Mouse (Mus musculus) erythroblast, embryonic 14.5 days (primary cell): ENCODE results near the gene Ubr3. TPM values are rescaled to one million over a fixed set of nuclear protein-coding genes. Genes with fewer than 3 reads are reported as not detected.
A peak's percentile ranks its signal among the peaks of the same experiment; 100 is the strongest.

Source experiments
- H3K27me3 ChIP-seq: 2 replicates; pipeline ENCODE4 v1.6.1; 2012; ENCODE audit warnings: inconsistent platforms; ENCODE audit not compliant: control insufficient read depth
- H3K36me3 ChIP-seq: 2 replicates; pipeline ENCODE4 v1.6.1; 2012; ENCODE audit warnings: mild to moderate bottlenecking, inconsistent platforms; ENCODE audit not compliant: control insufficient read depth
- H3K4me1 ChIP-seq: 2 replicates; pipeline ENCODE4 v1.6.1; 2012; ENCODE audit warnings: inconsistent platforms; ENCODE audit not compliant: control insufficient read depth
- H3K4me3 ChIP-seq: replicated peaks from 2 replicates; pipeline ENCODE3; 2012; ENCODE audit warnings: moderate library complexity, mild to moderate bottlenecking, inconsistent platforms
- H3K9me3 ChIP-seq: 2 replicates; pipeline ENCODE4 v1.6.1; 2012; ENCODE audit warnings: low read length, inconsistent platforms, mixed read lengths; ENCODE audit not compliant: control insufficient read depth
- GATA1 ChIP-seq: IDR thresholded peaks from 2 replicates; pipeline ENCODE4 v1.6.1; 2012; ENCODE audit warnings: low read length, inconsistent platforms, mixed read lengths
- TAL1 ChIP-seq: IDR thresholded peaks from 3 replicates; pipeline ENCODE4 v1.6.1; 2012; ENCODE audit warnings: low read length, inconsistent platforms, mixed read lengths
- polyA plus RNA-seq: library from polyadenylated mRNA; stranded (reverse); fragments of >175 nt; gene quantifications from 2 replicates; pipeline ENCODE4 v1.2.3, GENCODE M21; 2012

The Ubr3 gene
- polyA plus RNA-seq, 1 experiment: 0.43 TPM

GRCm38 (mm10) chr2:69884581-69884980, 12.5 kb upstream of the Ubr3 start:
- TF ChIP-seq GATA1 (no peak), TAL1 (no peak)
- Histone ChIP-seq H3K27me3 (no peaks in the 10 kb centered on the region), H3K9me3 (no peaks in the 10 kb centered on the region), H3K36me3 (peaks cover 9% of the 10 kb centered on the region), H3K4me1 (peaks cover 20% of the 10 kb centered on the region), H3K4me3 (peak overlapping the region; percentile 89)

GRCm38 (mm10) chr2:69885050-69885449, 12.0 kb upstream of the Ubr3 start:
- TF ChIP-seq GATA1: no peak
- TF ChIP-seq TAL1: no peak
- peaks cover 20% of the 10 kb centered on the region for H3K4me1 ChIP-seq
- H3K36me3 ChIP-seq: peaks cover 6% of the 10 kb centered on the region
- H3K9me3 ChIP-seq: no peaks in the 10 kb centered on the region
- peak overlapping the region; percentile 89 for H3K4me3 ChIP-seq
- H3K27me3 ChIP-seq: no peaks in the 10 kb centered on the region

GRCm38 (mm10) chr2:69885451-69886305, 11.4 kb upstream of the Ubr3 start, which contains the start of gene Mettl5:
Mettl5 (minus strand) TSS chr2:69885615.
- Histone ChIP-seq H3K4me1 (peaks cover 20% of the 10 kb centered on the region), H3K27me3 (no peaks in the 10 kb centered on the region), H3K9me3 (no peaks in the 10 kb centered on the region), H3K4me3 (peak within 1 kb of the TSS; percentile 89), H3K36me3 (peaks cover 6% of the 10 kb centered on the region)
- no peak for TF ChIP-seq TAL1
- no peak for TF ChIP-seq GATA1

- Histone ChIP-seq H3K9me3 (no peaks in the 10 kb centered on the region), H3K4me1 (peaks cover 25% of the 10 kb centered on the region), H3K4me3 (no peak overlapping the region), H3K36me3 (no peaks in the 10 kb centered on the region), H3K27me3 (no peaks in the 10 kb centered on the region)
- TF ChIP-seq GATA1 (no peak), TAL1 (no peak)
Observed at GRCm38 (mm10) chr2:69888957-69889356, 8.1 kb upstream of the Ubr3 start.

- Histone ChIP-seq H3K4me3 (no peak overlapping the region), H3K27me3 (no peaks in the 10 kb centered on the region), H3K4me1 (peaks cover 16% of the 10 kb centered on the region), H3K9me3 (no peaks in the 10 kb centered on the region), H3K36me3 (no peaks in the 10 kb centered on the region)
- TF ChIP-seq GATA1 (no peak), TAL1 (no peak)
Observed at GRCm38 (mm10) chr2:69890843-69891242, 6.2 kb upstream of the Ubr3 start.

GRCm38 (mm10) chr2:69893145-69893544, 3.9 kb upstream of the Ubr3 start:
- Histone ChIP-seq H3K9me3 (no peaks in the 10 kb centered on the region), H3K27me3 (no peaks in the 10 kb centered on the region), H3K4me3 (no peak overlapping the region), H3K36me3 (no peaks in the 10 kb centered on the region), H3K4me1 (peaks cover 28% of the 10 kb centered on the region)
- no peak for TF ChIP-seq GATA1
- TF ChIP-seq TAL1: no peak

- no peak overlapping the region for H3K4me3 ChIP-seq
- no peaks in the 10 kb centered on the region for H3K36me3 ChIP-seq
- no peaks in the 10 kb centered on the region for H3K27me3 ChIP-seq
- peaks cover 35% of the 10 kb centered on the region for H3K4me1 ChIP-seq
- no peaks in the 10 kb centered on the region for H3K9me3 ChIP-seq
- TF ChIP-seq TAL1 (no peak), GATA1 (no peak)
Observed at GRCm38 (mm10) chr2:69893891-69894290, 3.2 kb upstream of the Ubr3 start.

GRCm38 (mm10) chr2:69895502-69896223, 1.4 kb upstream of the Ubr3 start:
- H3K36me3 ChIP-seq: peaks cover 4% of the 10 kb centered on the region
- peaks cover 38% of the 10 kb centered on the region for H3K4me1 ChIP-seq
- no peaks in the 10 kb centered on the region for H3K27me3 ChIP-seq
- no peak for TF ChIP-seq TAL1
- no peak for TF ChIP-seq GATA1
- H3K9me3 ChIP-seq: no peaks in the 10 kb centered on the region
- H3K4me3 ChIP-seq: no peak overlapping the region

- H3K4me3 ChIP-seq: no peak overlapping the region
Observed at GRCm38 (mm10) chr2:69896224-69896581, 843 bp upstream of the Ubr3 start.

More at GRCm38 (mm10) chr2:69896224-69896581, 843 bp upstream of the Ubr3 start:
- peaks cover 8% of the 10 kb centered on the region for H3K36me3 ChIP-seq
- H3K4me1 ChIP-seq: peaks cover 37% of the 10 kb centered on the region
- no peaks in the 10 kb centered on the region for H3K9me3 ChIP-seq
- H3K27me3 ChIP-seq: no peaks in the 10 kb centered on the region
- no peak for TF ChIP-seq GATA1
- no peak for TF ChIP-seq TAL1
